Mouse (Mus musculus) kidney, adult 2 months (tissue): ENCODE measurements around the gene Igf2bp2. TPM values are rescaled to one million over a fixed set of nuclear protein-coding genes. Genes with fewer than 3 reads are reported as not detected.

Source experiments
- DNase-seq: peaks from one replicate; pipeline ENCODE4 v3.0.0; 2021
- H3K27ac ChIP-seq: fragments of 200-500 bp; 2 replicates; pipeline ENCODE4 v1.5.1; 2012; ENCODE audit warnings: low read depth, low read length, control low read depth, inconsistent platforms; ENCODE audit not compliant: insufficient read depth
- H3K27me3 ChIP-seq: fragments of 200-500 bp; replicated peaks from 2 replicates; pipeline ENCODE4 v1.6.1; 2012; ENCODE audit warnings: mild to moderate bottlenecking, moderate library complexity, low read length, inconsistent platforms; ENCODE audit not compliant: control insufficient read depth, insufficient read depth
- H3K36me3 ChIP-seq: fragments of 200-500 bp; 2 replicates; pipeline ENCODE4 v1.6.1; 2012; ENCODE audit warnings: mild to moderate bottlenecking, moderate library complexity, low read length, inconsistent platforms; ENCODE audit not compliant: control insufficient read depth, insufficient read depth
- H3K4me1 ChIP-seq: fragments of 200-500 bp; 2 replicates; pipeline ENCODE4 v1.6.1; 2011; ENCODE audit warnings: low read length; ENCODE audit not compliant: control insufficient read depth, insufficient read depth
- H3K4me3 ChIP-seq: fragments of 200-500 bp; 2 replicates; pipeline ENCODE4 v1.5.1; 2011; ENCODE audit warnings: mild to moderate bottlenecking, low read depth, low read length, control low read depth; ENCODE audit not compliant: insufficient read depth
- CTCF ChIP-seq: fragments of 200-500 bp; conservative IDR thresholded peaks from 2 replicates; pipeline ENCODE4 v1.5.1; 2011; ENCODE audit warnings: low read depth, mild to moderate bottlenecking, control low read depth, low read length, moderate library complexity, mixed read lengths; ENCODE audit not compliant: insufficient read depth, insufficient read length
- POLR2A ChIP-seq: fragments of 200-500 bp; IDR thresholded peaks from one replicate; pipeline ENCODE4 v1.6.1; 2011; ENCODE audit warnings: low read depth, low read length, control low read depth
- WGBS: fragments of 180-500 bp; shearing (Covaris S2); methylation state at CpG from one replicate; pipeline ENCODE4 v1.1.7; 2018; 5-methylcytosine and 5-hydroxymethylcytosine counted together
- polyA plus RNA-seq: library from polyadenylated mRNA; depleted of rRNA; stranded (reverse); fragments of >200 nt; gene quantifications from 2 replicates; pipeline ENCODE4 v1.2.3, GENCODE M21; 2012

Igf2bp2 gene
- polyA plus RNA-seq, 1 experiment = 2.3 TPM

DNA sequence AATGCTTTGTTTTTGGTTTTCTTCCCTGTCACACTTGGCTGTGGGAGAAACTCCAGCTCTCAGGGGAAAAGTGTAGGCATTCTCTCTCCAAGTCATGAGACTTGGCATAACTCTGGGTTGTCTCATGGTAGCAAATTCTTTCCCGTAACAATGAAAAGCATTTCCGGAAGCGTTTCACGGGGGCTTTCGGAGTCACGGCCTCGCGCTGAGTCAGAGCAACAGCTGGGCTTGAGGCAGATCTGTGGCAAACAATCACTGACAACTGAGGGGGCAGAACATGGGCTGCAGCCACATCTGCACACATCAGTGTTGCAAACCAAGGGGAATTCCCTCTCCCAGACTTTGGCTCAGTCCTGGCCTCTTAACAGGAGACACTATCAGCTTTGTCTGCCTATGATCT is 95.7 kb downstream of the Igf2bp2 start:
- DNase-seq = peak; percentile 67
- H3K27me3 ChIP-seq = no peaks in the 10 kb centered on the region
- H3K4me3 ChIP-seq = no peak overlapping the region
- no peak for TF ChIP-seq CTCF
- TF ChIP-seq POLR2A = no peak
- H3K36me3 ChIP-seq = no peaks in the 10 kb centered on the region
- 78% methylated on average over 8 of the region's 8 CpGs for WGBS
- no peaks in the 10 kb centered on the region for H3K4me1 ChIP-seq
- H3K27ac ChIP-seq = peak overlapping the region; percentile 22; the same call in 1 of the 2 replicates

DNA sequence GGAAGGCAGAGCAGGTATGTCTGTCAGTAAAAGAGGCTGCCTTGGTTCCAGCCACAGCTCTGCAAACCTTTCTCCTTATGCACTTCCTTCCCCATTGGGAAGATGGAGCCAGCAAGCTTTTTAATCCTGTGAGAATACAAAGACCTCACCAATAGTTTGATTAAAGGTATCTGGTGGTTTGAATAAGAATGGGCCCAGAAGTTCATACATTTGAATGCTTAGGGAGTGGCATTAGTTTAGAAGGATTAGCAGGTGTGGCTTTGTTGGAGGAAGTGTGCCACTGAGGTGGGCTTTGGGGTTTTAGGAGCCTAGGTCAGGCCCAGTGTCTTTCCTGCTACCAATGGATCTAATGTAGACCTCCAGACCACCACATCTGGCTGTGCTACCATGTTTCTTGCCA is 97.6 kb downstream of the Igf2bp2 start:
- Histone ChIP-seq H3K36me3 (no peaks in the 10 kb centered on the region), H3K4me3 (no peak overlapping the region), H3K27me3 (no peaks in the 10 kb centered on the region), H3K4me1 (no peaks in the 10 kb centered on the region), H3K27ac (no peak overlapping the region)
- no peak for TF ChIP-seq CTCF
- no peak for TF ChIP-seq POLR2A
- DNase-seq = no peak

DNA sequence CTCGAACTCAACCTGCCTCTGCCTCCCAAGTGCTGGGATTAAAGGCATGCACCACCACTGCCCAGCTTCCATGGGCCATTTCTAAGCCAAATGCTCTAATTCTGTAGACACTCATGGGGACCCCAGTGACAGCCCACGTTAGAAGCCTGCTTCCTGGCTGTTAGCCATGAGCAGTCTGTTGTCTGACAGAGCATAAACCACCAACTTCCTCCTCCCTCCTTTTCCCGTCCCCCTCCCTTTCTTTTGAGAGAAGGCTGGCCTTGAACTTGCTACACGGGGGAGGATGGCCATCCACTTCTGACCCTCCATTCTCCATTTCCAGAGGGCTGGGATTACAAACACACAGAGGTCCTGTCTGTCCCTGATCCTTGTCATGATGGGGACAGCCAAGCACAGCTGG is 100.8 kb downstream of the Igf2bp2 start:
- TF ChIP-seq CTCF (no peak), POLR2A (no peak)
- H3K4me3 ChIP-seq = no peak overlapping the region
- H3K36me3 ChIP-seq = no peaks in the 10 kb centered on the region
- DNase-seq = no peak
- no peak overlapping the region for H3K27ac ChIP-seq
- WGBS = 53% methylated on average over 4 of the region's 4 CpGs
- H3K27me3 ChIP-seq = no peaks in the 10 kb centered on the region
- no peaks in the 10 kb centered on the region for H3K4me1 ChIP-seq

DNA sequence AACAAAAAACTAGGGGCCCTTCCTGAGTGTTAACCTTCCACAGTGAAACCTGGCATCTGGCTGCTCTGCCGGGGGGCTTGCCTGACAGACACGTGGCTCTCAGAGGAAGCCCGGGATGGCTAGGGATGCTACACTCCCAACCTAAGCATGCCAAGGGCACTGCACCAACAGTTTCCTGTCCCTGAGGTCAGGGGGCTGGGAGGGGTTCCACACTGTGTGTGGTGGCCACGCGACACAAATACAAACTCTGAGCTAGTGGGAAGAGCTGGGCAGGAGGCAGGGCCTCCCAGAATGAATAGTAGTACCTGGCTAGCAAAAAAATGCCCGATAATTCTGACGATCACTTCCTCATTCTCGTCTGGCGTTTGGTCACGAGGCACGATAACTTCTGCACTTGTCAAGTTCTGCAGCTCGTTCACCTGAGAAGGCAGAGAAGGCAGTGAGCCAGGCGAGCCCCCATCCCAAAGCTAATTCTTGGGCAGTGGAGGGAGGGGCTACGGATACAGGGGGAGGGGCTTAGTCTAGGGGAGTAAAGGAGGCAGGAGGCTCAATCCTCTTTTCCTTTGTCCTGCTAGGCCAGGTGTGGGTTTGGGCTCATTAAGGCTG is 101.4 kb downstream of the Igf2bp2 start:
- Histone ChIP-seq H3K36me3 (no peaks in the 10 kb centered on the region), H3K4me1 (no peaks in the 10 kb centered on the region), H3K27me3 (no peaks in the 10 kb centered on the region), H3K4me3 (no peak overlapping the region), H3K27ac (no peak overlapping the region)
- DNase-seq = no peak
- 58% methylated on average over 14 of the region's 14 CpGs for WGBS
- TF ChIP-seq CTCF = no peak
- TF ChIP-seq POLR2A = no peak

DNA sequence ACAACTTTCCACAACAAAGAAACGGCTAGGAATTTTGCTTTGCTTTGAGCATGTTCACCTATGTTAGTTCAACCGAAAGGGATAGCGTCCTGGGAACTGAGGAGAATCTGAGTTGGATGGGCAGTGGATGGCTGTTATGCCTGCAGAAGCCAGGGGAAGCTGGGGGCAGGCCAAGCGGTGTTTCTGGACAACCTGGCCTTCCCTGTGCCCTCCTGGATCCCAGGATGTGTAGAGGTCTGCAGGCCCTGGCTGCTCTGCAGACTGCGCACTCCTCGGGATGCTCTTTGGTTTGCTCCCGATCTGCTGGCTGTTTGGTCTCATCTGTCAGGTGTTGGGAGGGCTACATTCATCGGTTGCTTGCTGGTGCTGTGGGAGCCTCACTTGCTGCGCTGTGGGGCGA is 102.7 kb downstream of the Igf2bp2 start:
- WGBS = 92% methylated on average over 10 of the region's 10 CpGs
- DNase-seq = no peak
- Histone ChIP-seq H3K36me3 (no peaks in the 10 kb centered on the region), H3K4me1 (no peaks in the 10 kb centered on the region), H3K4me3 (no peak overlapping the region), H3K27ac (no peak overlapping the region), H3K27me3 (no peaks in the 10 kb centered on the region)
- no peak for TF ChIP-seq POLR2A
- no peak for TF ChIP-seq CTCF

DNA sequence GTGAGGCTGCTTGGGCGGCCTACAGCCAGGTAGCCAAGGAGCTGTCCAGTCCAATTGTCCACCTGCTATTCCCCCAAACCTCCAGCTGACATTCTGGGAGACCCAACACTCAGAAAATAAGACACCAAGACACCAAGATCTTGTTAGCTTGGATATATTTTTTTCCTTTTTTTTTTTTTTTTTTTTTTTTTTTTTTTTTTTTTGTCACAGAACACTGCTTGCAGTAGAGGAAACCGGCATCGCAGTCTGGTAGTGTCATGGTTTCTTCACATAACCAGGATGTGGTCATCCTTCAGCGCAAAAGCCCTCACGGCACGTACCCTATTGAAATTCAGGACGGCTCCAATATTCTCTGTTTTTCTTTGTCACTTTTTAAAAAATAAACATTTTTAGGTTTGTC is 104.2 kb downstream of the Igf2bp2 start:
- no peak for DNase-seq
- Histone ChIP-seq H3K4me3 (no peak overlapping the region), H3K27ac (no peak overlapping the region), H3K27me3 (no peaks in the 10 kb centered on the region), H3K4me1 (no peaks in the 10 kb centered on the region), H3K36me3 (no peaks in the 10 kb centered on the region)
- 92% methylated on average over 7 of the region's 7 CpGs for WGBS
- TF ChIP-seq CTCF (no peak), POLR2A (no peak)

DNA sequence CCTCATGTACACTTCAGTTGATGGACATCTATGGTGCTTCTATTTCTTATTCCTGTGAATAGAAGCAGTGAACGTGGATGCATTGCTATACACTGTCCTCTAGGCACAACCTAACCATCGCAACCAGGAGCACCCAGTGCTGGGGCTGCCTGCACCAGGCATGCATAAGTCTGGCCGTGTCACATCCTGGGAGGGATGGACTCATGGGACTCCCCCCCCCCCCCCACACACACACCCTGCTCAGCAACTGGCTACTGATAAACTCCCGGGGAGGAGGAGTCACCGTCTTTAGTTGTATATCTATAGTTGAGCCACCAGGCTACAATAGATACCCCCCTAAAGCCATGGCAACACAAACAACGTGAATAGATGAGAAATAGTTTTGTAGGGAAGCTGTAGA is 105.6 kb downstream of the Igf2bp2 start:
- Histone ChIP-seq H3K4me3 (no peak overlapping the region), H3K27me3 (no peaks in the 10 kb centered on the region), H3K27ac (no peak overlapping the region), H3K4me1 (no peaks in the 10 kb centered on the region), H3K36me3 (no peaks in the 10 kb centered on the region)
- DNase-seq = no peak
- no peak for TF ChIP-seq POLR2A
- no peak for TF ChIP-seq CTCF
- 85% methylated on average over 6 of the region's 6 CpGs for WGBS
